Mouse (Mus musculus) embryonic facial prominence, embryonic 11.5 days (tissue): ENCODE results near the gene Psma5. TPM values are rescaled to one million over a fixed set of nuclear protein-coding genes. Genes with fewer than 3 reads are reported as not detected.

ENCODE experiments used
- ATAC-seq: fragments of 200-750 bp; cut with Nextera tagmentation; replicated peaks from 2 replicates; pipeline ENCODE4 v1.8.0; 2017; ENCODE audit warnings: low read depth; ENCODE audit not compliant: insufficient number of reproducible peaks, low FRiP score, low TSS enrichment
- DNase-seq: peaks from one replicate; pipeline ENCODE4 v3.0.0-alpha.2; 2015; ENCODE audit warnings: low spot score
- H3K27ac ChIP-seq: fragments of 300-500 bp; sonication (generic); replicated peaks from 2 replicates; pipeline ENCODE4 v1.5.1; 2014; ENCODE audit warnings: mild to moderate bottlenecking, low read depth, low read length, control low read depth
- H3K27me3 ChIP-seq: fragments of 300-500 bp; sonication (generic); 2 replicates; pipeline ENCODE4 v1.6.1; 2014; ENCODE audit warnings: mild to moderate bottlenecking, low read length, moderate library complexity, mixed read lengths; ENCODE audit not compliant: control insufficient read depth, insufficient read depth
- H3K36me3 ChIP-seq: fragments of 300-500 bp; sonication (generic); replicated peaks from 2 replicates; pipeline ENCODE4 v1.6.1; 2014; ENCODE audit warnings: low read depth, mild to moderate bottlenecking, low read length, moderate library complexity, mixed read lengths; ENCODE audit not compliant: control insufficient read depth, insufficient read depth
- H3K4me1 ChIP-seq: fragments of 300-500 bp; sonication (generic); 2 replicates; pipeline ENCODE4 v1.6.1; 2014; ENCODE audit warnings: low read length, mixed read lengths; ENCODE audit not compliant: control insufficient read depth, insufficient read depth
- H3K4me2 ChIP-seq: fragments of 300-500 bp; sonication (generic); 2 replicates; pipeline ENCODE4 v1.6.1; 2014; ENCODE audit warnings: low read depth, mild to moderate bottlenecking, control low read depth, low read length, moderate library complexity
- H3K4me3 ChIP-seq: fragments of 300-500 bp; sonication (generic); 2 replicates; pipeline ENCODE4 v1.5.1; 2014; ENCODE audit warnings: low read depth, low read length, control low read depth
- H3K9ac ChIP-seq: fragments of 300-500 bp; sonication (generic); replicated peaks from 2 replicates; pipeline ENCODE4 v1.6.1; 2014; ENCODE audit warnings: mild to moderate bottlenecking, control low read depth, low read length
- H3K9me3 ChIP-seq: fragments of 300-500 bp; sonication (generic); replicated peaks from 2 replicates; pipeline ENCODE4 v1.6.1; 2016; ENCODE audit warnings: mild to moderate bottlenecking, low read length, inconsistent platforms, mixed read lengths; ENCODE audit not compliant: control insufficient read depth
- WGBS: fragments of 180-500 bp; shearing (Covaris S2); extraction: QIAGEN DNeasy Blood & Tissue Kit; methylation state at CpG from one replicate; pipeline ENCODE4 v1.1.7; 2014; 5-methylcytosine and 5-hydroxymethylcytosine counted together
- polyA plus RNA-seq: library from polyadenylated mRNA; unstranded; fragments of >200 nt; fragmentation: Nextera tagmentation; extraction: Ambion mirVana; gene quantifications from 2 replicates; pipeline ENCODE4 v1.2.1, GENCODE M21; 2014

The Psma5 gene
- polyA plus RNA-seq, 1 experiment from 2014 or later, result 344 TPM

- H3K36me3 ChIP-seq, result no peaks in the 10 kb centered on the region
- no peak overlapping the region for H3K4me3 ChIP-seq
- no peaks in the 10 kb centered on the region for H3K27me3 ChIP-seq
- no peak overlapping the region for H3K4me2 ChIP-seq
- ATAC-seq (no peak), DNase-seq (no peak)
- no peaks in the 10 kb centered on the region for H3K9me3 ChIP-seq
- H3K9ac ChIP-seq, result no peak overlapping the region
- peaks cover 7% of the 10 kb centered on the region for H3K4me1 ChIP-seq
- no peak overlapping the region for H3K27ac ChIP-seq
- WGBS, result 40% methylated on average over 2 of the region's 2 CpGs
These were observed 37.7 kb downstream of the Psma5 start for GRCm38 (mm10) chr3:108294398-108294797.

DNA sequence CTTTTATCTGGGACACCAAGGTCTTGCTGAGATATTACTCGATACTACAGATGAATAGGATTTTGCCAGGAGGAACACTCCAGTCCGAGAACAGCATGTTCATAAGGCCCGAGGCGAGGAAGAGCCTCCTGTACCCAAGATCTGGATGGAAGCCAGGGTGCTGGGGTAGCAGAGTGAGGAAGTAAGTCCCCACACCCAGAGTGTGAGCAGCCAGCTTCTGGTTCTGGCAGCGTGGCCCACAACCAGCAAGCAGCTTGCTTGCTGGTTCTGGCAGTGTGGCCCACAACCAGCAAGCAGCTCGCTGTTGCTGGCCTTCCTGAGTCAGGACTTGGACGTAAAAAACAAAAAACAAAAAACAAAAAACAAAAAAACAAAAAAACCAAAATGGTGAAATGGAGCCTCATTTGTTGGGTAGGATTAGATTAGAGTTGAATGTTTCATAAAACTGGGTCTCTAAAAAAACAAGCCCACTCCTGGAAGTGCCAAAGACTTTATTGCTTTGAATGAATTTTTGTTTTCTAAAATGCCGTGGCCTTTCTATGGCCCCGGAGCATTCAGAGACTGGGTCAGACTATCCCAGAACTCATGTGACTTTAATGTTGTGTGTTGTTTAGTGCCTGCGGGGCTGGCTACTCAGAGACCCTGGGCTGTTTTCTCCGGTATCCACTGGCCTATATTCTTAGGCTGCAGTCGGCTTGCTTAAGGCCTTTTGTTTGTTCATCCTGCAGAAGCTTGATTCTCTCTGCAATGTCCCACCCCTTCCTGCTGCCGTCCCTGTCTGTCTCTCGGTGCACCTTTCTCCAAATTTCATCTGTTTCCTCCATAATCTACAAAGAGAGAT lies 38.9 kb downstream of the Psma5 start:
- no peaks in the 10 kb centered on the region for H3K36me3 ChIP-seq
- H3K4me2 ChIP-seq, result peak overlapping the region; percentile 27
- H3K27me3 ChIP-seq, result no peaks in the 10 kb centered on the region
- H3K4me1 ChIP-seq, result peaks cover 7% of the 10 kb centered on the region
- no peaks in the 10 kb centered on the region for H3K9me3 ChIP-seq
- ATAC-seq (0 out of 2 replicates have a peak, but pooled peaks have one; percentile 11), DNase-seq (peak; percentile 26)
- H3K4me3 ChIP-seq, result no peak overlapping the region
- 46% methylated on average over 14 of the region's 14 CpGs for WGBS
- H3K27ac ChIP-seq, result peak overlapping the region; percentile 25
- peak overlapping the region; percentile 34 for H3K9ac ChIP-seq

DNA sequence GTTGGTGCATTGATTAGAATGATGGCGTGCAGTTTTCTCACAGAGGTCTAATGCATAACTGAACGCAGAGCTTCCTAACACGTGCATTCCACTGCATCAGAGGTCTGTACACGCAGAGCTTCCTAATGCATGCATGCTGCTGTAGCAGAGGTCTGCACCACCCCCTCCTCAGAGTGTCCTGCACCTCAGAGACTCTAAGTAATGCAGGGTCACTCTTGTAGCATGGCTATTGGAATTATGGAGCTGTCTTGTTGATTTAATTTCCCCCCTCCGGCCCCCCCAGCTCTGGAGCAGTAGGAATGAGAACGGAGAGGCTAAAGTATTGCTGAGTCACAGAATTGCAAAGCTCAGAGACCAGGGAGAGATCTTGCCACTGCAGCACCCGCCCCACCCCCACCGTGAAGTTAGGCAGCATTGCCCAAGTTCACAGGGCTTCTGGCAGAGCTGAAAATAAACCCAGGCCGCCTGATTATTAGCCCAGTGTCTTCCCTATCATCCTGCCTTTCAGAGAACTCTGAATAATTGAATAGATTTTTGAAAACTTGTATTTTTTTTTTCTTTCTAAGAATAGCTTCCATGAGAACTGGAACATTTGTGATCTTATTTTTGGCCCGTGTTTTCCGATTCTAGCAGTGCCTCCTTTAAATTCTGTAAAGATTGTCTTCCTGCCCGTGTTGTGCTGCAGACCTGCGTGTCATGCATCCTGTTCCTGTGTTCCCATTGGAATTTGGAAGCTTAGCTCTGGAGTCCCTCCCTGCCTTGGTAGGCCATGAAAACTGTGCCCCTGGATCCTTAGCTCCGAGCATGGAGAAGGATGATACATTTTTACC lies 39.7 kb downstream of the Psma5 start:
- 15% methylated on average over 14 of the region's 14 CpGs for WGBS
- no peak overlapping the region for H3K4me3 ChIP-seq

DNA sequence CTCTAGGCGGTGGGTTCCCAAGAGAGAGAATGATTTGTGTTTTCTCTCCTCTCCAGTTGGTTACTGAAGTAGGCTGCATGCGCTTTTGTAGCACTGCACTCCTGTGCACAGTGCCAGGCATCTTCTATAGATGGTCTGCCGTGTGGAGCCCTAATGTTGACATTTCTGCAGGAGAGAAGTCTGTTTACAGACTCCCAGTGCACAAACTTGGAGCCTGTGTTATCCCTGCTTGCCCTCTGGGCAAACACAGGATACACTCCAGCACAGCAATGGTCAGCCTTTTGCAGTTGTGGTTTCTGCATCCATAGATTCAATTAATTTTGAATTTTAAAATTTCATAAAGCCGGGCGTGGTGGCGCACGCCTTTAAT lies 40.3 kb downstream of the Psma5 start:
- peaks cover 7% of the 10 kb centered on the region for H3K4me1 ChIP-seq
- no peak overlapping the region for H3K4me3 ChIP-seq
- no peaks in the 10 kb centered on the region for H3K36me3 ChIP-seq
- no peaks in the 10 kb centered on the region for H3K9me3 ChIP-seq
- WGBS, result 71% methylated on average over 7 of the region's 7 CpGs
- no peak overlapping the region for H3K4me2 ChIP-seq
- H3K27me3 ChIP-seq, result no peaks in the 10 kb centered on the region
- no peak for ATAC-seq
- DNase-seq, result no peak
- 0 out of 2 replicates have a peak overlapping the region, but pooled peaks have one; percentile 25 for H3K27ac ChIP-seq
- no peak overlapping the region for H3K9ac ChIP-seq

More for the DNA sequence above, 39.7 kb downstream of the Psma5 start:
- ATAC-seq (peak; percentile 78), DNase-seq (peak; percentile 62)
- peak overlapping the region; percentile 27 for H3K4me2 ChIP-seq
- H3K27ac ChIP-seq, result peak overlapping the region; percentile 25
- no peaks in the 10 kb centered on the region for H3K36me3 ChIP-seq
- no peaks in the 10 kb centered on the region for H3K9me3 ChIP-seq
- peak overlapping the region; percentile 34 for H3K9ac ChIP-seq
- H3K27me3 ChIP-seq, result no peaks in the 10 kb centered on the region
- peaks cover 7% of the 10 kb centered on the region for H3K4me1 ChIP-seq

GRCm38 (mm10) chr3:108297603-108298553 lies 41.2 kb downstream of the Psma5 start:
- no peak overlapping the region for H3K9ac ChIP-seq
- ATAC-seq (no peak), DNase-seq (no peak)
- no peaks in the 10 kb centered on the region for H3K27me3 ChIP-seq
- no peak overlapping the region for H3K4me3 ChIP-seq
- 59% methylated on average over 7 of the region's 7 CpGs for WGBS
- H3K36me3 ChIP-seq, result no peaks in the 10 kb centered on the region
- peaks cover 7% of the 10 kb centered on the region for H3K4me1 ChIP-seq
- no peaks in the 10 kb centered on the region for H3K9me3 ChIP-seq
- no peak overlapping the region for H3K27ac ChIP-seq
- H3K4me2 ChIP-seq, result no peak overlapping the region

GRCm38 (mm10) chr3:108300455-108301030 lies 43.8 kb downstream of the Psma5 start:
- Histone ChIP-seq H3K4me2 (no peak overlapping the region), H3K9me3 (no peaks in the 10 kb centered on the region), H3K27me3 (no peaks in the 10 kb centered on the region), H3K27ac (no peak overlapping the region), H3K4me3 (no peak overlapping the region), H3K36me3 (no peaks in the 10 kb centered on the region), H3K9ac (no peak overlapping the region), H3K4me1 (peaks cover 5% of the 10 kb centered on the region)
- DNase-seq, result no peak
- ATAC-seq, result no peak
- 88% methylated on average over 6 of the region's 6 CpGs for WGBS

GRCm38 (mm10) chr3:108303683-108304082 lies 47.0 kb downstream of the Psma5 start:
- H3K9ac ChIP-seq, result no peak overlapping the region
- H3K27me3 ChIP-seq, result no peaks in the 10 kb centered on the region
- H3K4me3 ChIP-seq, result no peak overlapping the region
- 96% methylated on average over 8 of the region's 8 CpGs for WGBS
- no peaks in the 10 kb centered on the region for H3K4me1 ChIP-seq
- no peaks in the 10 kb centered on the region for H3K36me3 ChIP-seq
- no peak overlapping the region for H3K4me2 ChIP-seq
- no peak overlapping the region for H3K27ac ChIP-seq
- DNase-seq (no peak), ATAC-seq (no peak)
- H3K9me3 ChIP-seq, result no peaks in the 10 kb centered on the region
